Mouse (Mus musculus) urinary bladder, adult 18-20 months (tissue): ENCODE results near the gene Rnf207.

ENCODE experiments used
- DNase-seq, 2 experiments: peaks; one replicate each; pipeline ENCODE4 v3.0.0; 2022; ENCODE audit warnings: low spot score in 2 of 2, mixed read lengths in 2 of 2

Rnf207 gene

GRCm38 (mm10) chr4:152332952-152333351, 14.2 kb upstream of the Rnf207 start:
- DNase-seq: peak; percentile 45 to 66

- DNase-seq: no peak
Observed at GRCm38 (mm10) chr4:152328691-152329090, 9.9 kb upstream of the Rnf207 start.

GRCm38 (mm10) chr4:152326543-152326942, 7.8 kb upstream of the Rnf207 start:
- no peak for DNase-seq

GRCm38 (mm10) chr4:152325574-152326411, 7.0 kb upstream of the Rnf207 start, which contains the start of gene Rpl22:
Gene Rpl22, plus strand, starts transcription at chr4:152325742.
- DNase-seq: peak; percentile 67 to 95

- DNase-seq: no peak
Observed at GRCm38 (mm10) chr4:152324641-152325562, 6.1 kb upstream of the Rnf207 start.

- no peak for DNase-seq
Observed at GRCm38 (mm10) chr4:152321464-152321863, 2.7 kb upstream of the Rnf207 start.

GRCm38 (mm10) chr4:152317631-152318033, 1.2 kb downstream of the Rnf207 start:
- DNase-seq: no peak

GRCm38 (mm10) chr4:152315498-152316213, 3.1 kb downstream of the Rnf207 start:
- no peak for DNase-seq

- no peak for DNase-seq
Observed at GRCm38 (mm10) chr4:152313934-152314333, 4.9 kb downstream of the Rnf207 start.

- DNase-seq: peak in 1 of 2 experiments; percentile 30
Observed at GRCm38 (mm10) chr4:152313211-152313632, 5.6 kb downstream of the Rnf207 start.

GRCm38 (mm10) chr4:152312186-152312585, 6.6 kb downstream of the Rnf207 start:
- no peak for DNase-seq

- no peak for DNase-seq
Observed at GRCm38 (mm10) chr4:152307542-152307941, 11.3 kb downstream of the Rnf207 start.

GRCm38 (mm10) chr4:152305991-152306390, 12.8 kb downstream of the Rnf207 start:
- no peak for DNase-seq

- DNase-seq: no peak
Observed at GRCm38 (mm10) chr4:152304685-152305084, 14.1 kb downstream of the Rnf207 start.

GRCm38 (mm10) chr4:152303172-152303571, 15.6 kb downstream of the Rnf207 start:
- DNase-seq: no peak

- no peak for DNase-seq
Observed at GRCm38 (mm10) chr4:152302012-152302411, 16.8 kb downstream of the Rnf207 start.

GRCm38 (mm10) chr4:152300375-152300774, 18.4 kb downstream of the Rnf207 start:
- DNase-seq: no peak

GRCm38 (mm10) chr4:152298836-152299235, 20.0 kb downstream of the Rnf207 start:
- DNase-seq: no peak

- peak; percentile 98 to 99 for DNase-seq
Observed at GRCm38 (mm10) chr4:152296874-152297861, 21.6 kb downstream of the Rnf207 start, which contains the start of gene Icmt. Gene Icmt, plus strand, starts transcription at chr4:152297227.

GRCm38 (mm10) chr4:152296371-152296770, 22.4 kb downstream of the Rnf207 start:
- DNase-seq: no peak
